Mouse (Mus musculus): ENCODE results near the gene Hspg2. TPM values are rescaled to one million over a fixed set of nuclear protein-coding genes. Genes with fewer than 3 reads are reported as not detected.

Hspg2 gene
- polyA plus RNA-seq, 1 experiment from 2014 or later = 67.2 TPM

GRCm38 (mm10) chr4:137447363-137448196, 21.0 kb upstream of the Hspg2 start:
- Histone ChIP-seq H3K36me3 (ENCODE audit: control insufficient read depth, insufficient read depth, low read length) (no peaks in the 10 kb centered on the region), H3K4me2 (ENCODE audit: low read depth, low read length) (peak overlapping the region; percentile 5; the same call in 1 of the 2 replicates), H3K4me1 (ENCODE audit: control insufficient read depth, insufficient read depth, low read length) (peaks cover 17% of the 10 kb centered on the region), H3K27ac (replicated peaks; ENCODE audit: low read depth, low read length) (0 out of 2 replicates have a peak overlapping the region, but pooled peaks have one; percentile 18), H3K9ac (ENCODE audit: low read depth, low read length) (no peak overlapping the region), H3K4me3 (ENCODE audit: low read depth, low read length) (no peak overlapping the region), H3K27me3 (replicated peaks; ENCODE audit: control insufficient read depth, insufficient read depth, low read length) (no peaks in the 10 kb centered on the region), H3K9me3 (ENCODE audit: control insufficient read depth, low read length) (no peaks in the 10 kb centered on the region)
- ATAC-seq (ENCODE audit: low read depth) (peak; percentile 10; the same call in 1 of the 2 replicates), DNase-seq (ENCODE audit: low spot score) (peak; percentile 47)
- 53% methylated on average over 7 of the region's 7 CpGs for WGBS

- Histone ChIP-seq H3K4me1 (ENCODE audit: control insufficient read depth, insufficient read depth, low read length) (peaks cover 17% of the 10 kb centered on the region), H3K9ac (ENCODE audit: low read depth, low read length) (no peak overlapping the region)
Observed at GRCm38 (mm10) chr4:137448197-137448596, 20.4 kb upstream of the Hspg2 start.

GRCm38 (mm10) chr4:137448641-137449040, 19.9 kb upstream of the Hspg2 start:
- Histone ChIP-seq H3K4me2 (ENCODE audit: low read depth, low read length) (no peak overlapping the region), H3K4me3 (ENCODE audit: low read depth, low read length) (no peak overlapping the region), H3K36me3 (ENCODE audit: control insufficient read depth, insufficient read depth, low read length) (no peaks in the 10 kb centered on the region), H3K27me3 (replicated peaks; ENCODE audit: control insufficient read depth, insufficient read depth, low read length) (no peaks in the 10 kb centered on the region), H3K27ac (replicated peaks; ENCODE audit: low read depth, low read length) (peak overlapping the region; percentile 19; the same call in 1 of the 2 replicates), H3K4me1 (ENCODE audit: control insufficient read depth, insufficient read depth, low read length) (peaks cover 17% of the 10 kb centered on the region), H3K9ac (ENCODE audit: low read depth, low read length) (no peak overlapping the region), H3K9me3 (ENCODE audit: control insufficient read depth, low read length) (no peaks in the 10 kb centered on the region)
- ATAC-seq (ENCODE audit: low read depth) (peak; percentile 22; the same call in 1 of the 2 replicates), DNase-seq (ENCODE audit: low spot score) (no peak)
- 34% methylated on average over 2 of the region's 2 CpGs for WGBS

More at GRCm38 (mm10) chr4:137448197-137448596, 20.4 kb upstream of the Hspg2 start:
- peak overlapping the region; percentile 19; the same call in 1 of the 2 replicates for H3K27ac ChIP-seq (replicated peaks; ENCODE audit: low read depth, low read length)
- H3K36me3 ChIP-seq (ENCODE audit: control insufficient read depth, insufficient read depth, low read length) = no peaks in the 10 kb centered on the region
- WGBS = 18% methylated on average over 6 of the region's 6 CpGs
- H3K9me3 ChIP-seq (ENCODE audit: control insufficient read depth, low read length) = no peaks in the 10 kb centered on the region
- DNase-seq (ENCODE audit: low spot score) = peak; percentile 80
- H3K4me3 ChIP-seq (ENCODE audit: low read depth, low read length) = no peak overlapping the region
- peak; percentile 81 for ATAC-seq (ENCODE audit: low read depth)
- peak overlapping the region; percentile 5; the same call in 1 of the 2 replicates for H3K4me2 ChIP-seq (ENCODE audit: low read depth, low read length)
- H3K27me3 ChIP-seq (replicated peaks; ENCODE audit: control insufficient read depth, insufficient read depth, low read length) = no peaks in the 10 kb centered on the region

GRCm38 (mm10) chr4:137449132-137449531, 19.4 kb upstream of the Hspg2 start:
- Histone ChIP-seq H3K27me3 (replicated peaks; ENCODE audit: control insufficient read depth, insufficient read depth, low read length) (no peaks in the 10 kb centered on the region), H3K4me3 (ENCODE audit: low read depth, low read length) (no peak overlapping the region), H3K9ac (ENCODE audit: low read depth, low read length) (no peak overlapping the region), H3K4me2 (ENCODE audit: low read depth, low read length) (no peak overlapping the region), H3K27ac (replicated peaks; ENCODE audit: low read depth, low read length) (peak overlapping the region; percentile 19; the same call in 1 of the 2 replicates), H3K9me3 (ENCODE audit: control insufficient read depth, low read length) (no peaks in the 10 kb centered on the region), H3K36me3 (ENCODE audit: control insufficient read depth, insufficient read depth, low read length) (no peaks in the 10 kb centered on the region), H3K4me1 (ENCODE audit: control insufficient read depth, insufficient read depth, low read length) (peaks cover 17% of the 10 kb centered on the region)
- ATAC-seq (ENCODE audit: low read depth) (peak; percentile 48; the same call in 1 of the 2 replicates), DNase-seq (ENCODE audit: low spot score) (peak; percentile 72)
- WGBS = 72% methylated on average over 2 of the region's 2 CpGs

GRCm38 (mm10) chr4:137449715-137450114, 18.9 kb upstream of the Hspg2 start:
- H3K9ac ChIP-seq (ENCODE audit: low read depth, low read length) = no peak overlapping the region
- no peaks in the 10 kb centered on the region for H3K9me3 ChIP-seq (ENCODE audit: control insufficient read depth, low read length)
- DNase-seq (ENCODE audit: low spot score) (no peak), ATAC-seq (ENCODE audit: low read depth) (no peak)
- H3K27me3 ChIP-seq (replicated peaks; ENCODE audit: control insufficient read depth, insufficient read depth, low read length) = no peaks in the 10 kb centered on the region
- no peak overlapping the region for H3K4me3 ChIP-seq (ENCODE audit: low read depth, low read length)
- no peak overlapping the region for H3K4me2 ChIP-seq (ENCODE audit: low read depth, low read length)
- H3K27ac ChIP-seq (replicated peaks; ENCODE audit: low read depth, low read length) = no peak overlapping the region
- peaks cover 17% of the 10 kb centered on the region for H3K4me1 ChIP-seq (ENCODE audit: control insufficient read depth, insufficient read depth, low read length)
- 78% methylated on average over 10 of the region's 10 CpGs for WGBS
- H3K36me3 ChIP-seq (ENCODE audit: control insufficient read depth, insufficient read depth, low read length) = no peaks in the 10 kb centered on the region

GRCm38 (mm10) chr4:137452190-137452589, 16.4 kb upstream of the Hspg2 start:
- no peak for ATAC-seq (ENCODE audit: low read depth)
- no peak for DNase-seq (ENCODE audit: low spot score)

GRCm38 (mm10) chr4:137453234-137453767, 15.3 kb upstream of the Hspg2 start, which contains the start of gene 1700013G24Rik:
Gene 1700013G24Rik, plus strand, starts transcription at chr4:137453284.
- no peak within 1 kb of the TSS for H3K4me3 ChIP-seq (ENCODE audit: low read depth, low read length)
- H3K4me2 ChIP-seq (ENCODE audit: low read depth, low read length) = no peak within 1 kb of the TSS
- peaks cover 11% of the 10 kb centered on the region for H3K4me1 ChIP-seq (ENCODE audit: control insufficient read depth, insufficient read depth, low read length)
- H3K9ac ChIP-seq (ENCODE audit: low read depth, low read length) = no peak within 1 kb of the TSS
- H3K36me3 ChIP-seq (ENCODE audit: control insufficient read depth, insufficient read depth, low read length) = no peaks in the 10 kb centered on the region
- H3K9me3 ChIP-seq (ENCODE audit: control insufficient read depth, low read length) = no peaks in the 10 kb centered on the region
- no peak for DNase-seq (ENCODE audit: low spot score)
- no peak within 1 kb of the TSS for H3K27ac ChIP-seq (replicated peaks; ENCODE audit: low read depth, low read length)
- WGBS = 82% methylated on average over 8 of the region's 8 CpGs
- ATAC-seq (ENCODE audit: low read depth) = no peak
- H3K27me3 ChIP-seq (replicated peaks; ENCODE audit: control insufficient read depth, insufficient read depth, low read length) = no peaks in the 10 kb centered on the region

More at GRCm38 (mm10) chr4:137452190-137452589, 16.4 kb upstream of the Hspg2 start:
- H3K27ac ChIP-seq (replicated peaks; ENCODE audit: low read depth, low read length) = no peak overlapping the region
- peaks cover 17% of the 10 kb centered on the region for H3K4me1 ChIP-seq (ENCODE audit: control insufficient read depth, insufficient read depth, low read length)
- no peaks in the 10 kb centered on the region for H3K9me3 ChIP-seq (ENCODE audit: control insufficient read depth, low read length)
- no peak overlapping the region for H3K4me2 ChIP-seq (ENCODE audit: low read depth, low read length)
- no peak overlapping the region for H3K4me3 ChIP-seq (ENCODE audit: low read depth, low read length)
- H3K36me3 ChIP-seq (ENCODE audit: control insufficient read depth, insufficient read depth, low read length) = no peaks in the 10 kb centered on the region
- WGBS = 87% methylated on average over 6 of the region's 6 CpGs
- H3K9ac ChIP-seq (ENCODE audit: low read depth, low read length) = no peak overlapping the region
- H3K27me3 ChIP-seq (replicated peaks; ENCODE audit: control insufficient read depth, insufficient read depth, low read length) = no peaks in the 10 kb centered on the region

GRCm38 (mm10) chr4:137454582-137454981, 14.0 kb upstream of the Hspg2 start:
- Histone ChIP-seq H3K4me2 (ENCODE audit: low read depth, low read length) (no peak overlapping the region), H3K27me3 (replicated peaks; ENCODE audit: control insufficient read depth, insufficient read depth, low read length) (no peaks in the 10 kb centered on the region), H3K4me1 (ENCODE audit: control insufficient read depth, insufficient read depth, low read length) (no peaks in the 10 kb centered on the region; the same call in 1 of the 2 replicates), H3K4me3 (ENCODE audit: low read depth, low read length) (no peak overlapping the region), H3K9me3 (ENCODE audit: control insufficient read depth, low read length) (no peaks in the 10 kb centered on the region), H3K9ac (ENCODE audit: low read depth, low read length) (no peak overlapping the region), H3K36me3 (ENCODE audit: control insufficient read depth, insufficient read depth, low read length) (no peaks in the 10 kb centered on the region), H3K27ac (replicated peaks; ENCODE audit: low read depth, low read length) (no peak overlapping the region)
- 85% methylated on average over 14 of the region's 14 CpGs for WGBS
- no peak for ATAC-seq (ENCODE audit: low read depth)
- DNase-seq (ENCODE audit: low spot score) = no peak
